Mouse (Mus musculus): ENCODE results near the gene Runx1. TPM values are rescaled to one million over a fixed set of nuclear protein-coding genes. Genes with fewer than 3 reads are reported as not detected.

The Runx1 gene
- polyA plus RNA-seq, 1 experiment = 4.3 TPM

GRCm38 (mm10) chr16:92653816-92654215 lies 172.1 kb downstream of the Runx1 start:
- no peaks in the 10 kb centered on the region for H3K9me3 ChIP-seq (ENCODE audit: control insufficient read depth, low read length)
- no peaks in the 10 kb centered on the region for H3K4me1 ChIP-seq (ENCODE audit: control insufficient read depth)
- peaks cover 18% of the 10 kb centered on the region for H3K36me3 ChIP-seq (ENCODE audit: control insufficient read depth)
- no peaks in the 10 kb centered on the region for H3K27me3 ChIP-seq (ENCODE audit: control insufficient read depth)
- H3K4me3 ChIP-seq (replicated peaks) = no peak overlapping the region
- TF ChIP-seq TAL1 (IDR thresholded peaks at IDR 0.05; ENCODE audit: low read length) = no peak
- TF ChIP-seq GATA1 (IDR thresholded peaks at IDR 0.05; ENCODE audit: low read length) = no peak

- Histone ChIP-seq H3K36me3 (ENCODE audit: control insufficient read depth) (peaks cover 15% of the 10 kb centered on the region), H3K4me3 (replicated peaks) (no peak overlapping the region)
- no peak for TF ChIP-seq GATA1 (IDR thresholded peaks at IDR 0.05; ENCODE audit: low read length)
- TF ChIP-seq TAL1 (IDR thresholded peaks at IDR 0.05; ENCODE audit: low read length) = no peak
These were observed 174.7 kb downstream of the Runx1 start for GRCm38 (mm10) chr16:92651256-92651655.

GRCm38 (mm10) chr16:92646153-92646552 lies 179.8 kb downstream of the Runx1 start:
- Histone ChIP-seq H3K4me3 (replicated peaks) (no peak overlapping the region), H3K36me3 (ENCODE audit: control insufficient read depth) (peaks cover 30% of the 10 kb centered on the region), H3K4me1 (ENCODE audit: control insufficient read depth) (no peaks in the 10 kb centered on the region), H3K9me3 (ENCODE audit: control insufficient read depth, low read length) (no peaks in the 10 kb centered on the region), H3K27me3 (ENCODE audit: control insufficient read depth) (no peaks in the 10 kb centered on the region)
- TF ChIP-seq TAL1 (IDR thresholded peaks at IDR 0.05; ENCODE audit: low read length) = no peak
- TF ChIP-seq GATA1 (IDR thresholded peaks at IDR 0.05; ENCODE audit: low read length) = no peak

More at GRCm38 (mm10) chr16:92651256-92651655, 174.7 kb downstream of the Runx1 start:
- Histone ChIP-seq H3K9me3 (ENCODE audit: control insufficient read depth, low read length) (no peaks in the 10 kb centered on the region), H3K4me1 (ENCODE audit: control insufficient read depth) (no peaks in the 10 kb centered on the region), H3K27me3 (ENCODE audit: control insufficient read depth) (no peaks in the 10 kb centered on the region)

GRCm38 (mm10) chr16:92645423-92646115 lies 180.4 kb downstream of the Runx1 start:
- Histone ChIP-seq H3K27me3 (ENCODE audit: control insufficient read depth) (no peaks in the 10 kb centered on the region), H3K4me3 (replicated peaks) (no peak overlapping the region), H3K9me3 (ENCODE audit: control insufficient read depth, low read length) (no peaks in the 10 kb centered on the region), H3K36me3 (ENCODE audit: control insufficient read depth) (peaks cover 29% of the 10 kb centered on the region), H3K4me1 (ENCODE audit: control insufficient read depth) (no peaks in the 10 kb centered on the region)
- TF ChIP-seq TAL1 (IDR thresholded peaks at IDR 0.05; ENCODE audit: low read length) = no peak
- TF ChIP-seq GATA1 (IDR thresholded peaks at IDR 0.05; ENCODE audit: low read length) = no peak

GRCm38 (mm10) chr16:92644718-92645422 lies 181.1 kb downstream of the Runx1 start:
- no peaks in the 10 kb centered on the region for H3K9me3 ChIP-seq (ENCODE audit: control insufficient read depth, low read length)
- H3K4me3 ChIP-seq (replicated peaks) = no peak overlapping the region
- H3K36me3 ChIP-seq (ENCODE audit: control insufficient read depth) = peaks cover 26% of the 10 kb centered on the region
- no peaks in the 10 kb centered on the region for H3K4me1 ChIP-seq (ENCODE audit: control insufficient read depth)
- no peaks in the 10 kb centered on the region for H3K27me3 ChIP-seq (ENCODE audit: control insufficient read depth)
- TF ChIP-seq GATA1 (IDR thresholded peaks at IDR 0.05; ENCODE audit: low read length) = no peak
- TF ChIP-seq TAL1 (IDR thresholded peaks at IDR 0.05; ENCODE audit: low read length) = no peak

GRCm38 (mm10) chr16:92644315-92644714 lies 181.6 kb downstream of the Runx1 start:
- Histone ChIP-seq H3K4me1 (ENCODE audit: control insufficient read depth) (no peaks in the 10 kb centered on the region; the same call in 1 of the 2 replicates), H3K9me3 (ENCODE audit: control insufficient read depth, low read length) (no peaks in the 10 kb centered on the region), H3K27me3 (ENCODE audit: control insufficient read depth) (no peaks in the 10 kb centered on the region), H3K36me3 (ENCODE audit: control insufficient read depth) (peaks cover 26% of the 10 kb centered on the region), H3K4me3 (replicated peaks) (no peak overlapping the region)
- no peak for TF ChIP-seq TAL1 (IDR thresholded peaks at IDR 0.05; ENCODE audit: low read length)
- TF ChIP-seq GATA1 (IDR thresholded peaks at IDR 0.05; ENCODE audit: low read length) = no peak

- Histone ChIP-seq H3K36me3 (ENCODE audit: control insufficient read depth) (peaks cover 28% of the 10 kb centered on the region), H3K27me3 (ENCODE audit: control insufficient read depth) (no peaks in the 10 kb centered on the region), H3K9me3 (ENCODE audit: control insufficient read depth, low read length) (no peaks in the 10 kb centered on the region), H3K4me3 (replicated peaks) (no peak overlapping the region), H3K4me1 (ENCODE audit: control insufficient read depth) (no peaks in the 10 kb centered on the region; the same call in 1 of the 2 replicates)
- no peak for TF ChIP-seq TAL1 (IDR thresholded peaks at IDR 0.05; ENCODE audit: low read length)
- no peak for TF ChIP-seq GATA1 (IDR thresholded peaks at IDR 0.05; ENCODE audit: low read length)
These were observed 183.7 kb downstream of the Runx1 start for GRCm38 (mm10) chr16:92642283-92642682.

- H3K4me1 ChIP-seq (ENCODE audit: control insufficient read depth) = no peaks in the 10 kb centered on the region; the same call in 1 of the 2 replicates
- H3K4me3 ChIP-seq (replicated peaks) = no peak overlapping the region
- no peak for TF ChIP-seq GATA1 (IDR thresholded peaks at IDR 0.05; ENCODE audit: low read length)
- no peak for TF ChIP-seq TAL1 (IDR thresholded peaks at IDR 0.05; ENCODE audit: low read length)
- no peaks in the 10 kb centered on the region for H3K9me3 ChIP-seq (ENCODE audit: control insufficient read depth, low read length)
- peaks cover 33% of the 10 kb centered on the region for H3K36me3 ChIP-seq (ENCODE audit: control insufficient read depth)
- no peaks in the 10 kb centered on the region for H3K27me3 ChIP-seq (ENCODE audit: control insufficient read depth)
These were observed 184.9 kb downstream of the Runx1 start for GRCm38 (mm10) chr16:92641053-92641452.

GRCm38 (mm10) chr16:92639093-92639492 lies 186.9 kb downstream of the Runx1 start:
- Histone ChIP-seq H3K36me3 (ENCODE audit: control insufficient read depth) (peaks cover 35% of the 10 kb centered on the region), H3K4me1 (ENCODE audit: control insufficient read depth) (no peaks in the 10 kb centered on the region; the same call in 1 of the 2 replicates), H3K4me3 (replicated peaks) (no peak overlapping the region), H3K9me3 (ENCODE audit: control insufficient read depth, low read length) (no peaks in the 10 kb centered on the region), H3K27me3 (ENCODE audit: control insufficient read depth) (no peaks in the 10 kb centered on the region)
- TF ChIP-seq GATA1 (IDR thresholded peaks at IDR 0.05; ENCODE audit: low read length) = no peak
- TF ChIP-seq TAL1 (IDR thresholded peaks at IDR 0.05; ENCODE audit: low read length) = no peak

Data from erythroblast, embryonic 14.5 days (primary cell).